ENCODE assay signal across 14 mouse cellular contexts in the genomic region with DNA sequence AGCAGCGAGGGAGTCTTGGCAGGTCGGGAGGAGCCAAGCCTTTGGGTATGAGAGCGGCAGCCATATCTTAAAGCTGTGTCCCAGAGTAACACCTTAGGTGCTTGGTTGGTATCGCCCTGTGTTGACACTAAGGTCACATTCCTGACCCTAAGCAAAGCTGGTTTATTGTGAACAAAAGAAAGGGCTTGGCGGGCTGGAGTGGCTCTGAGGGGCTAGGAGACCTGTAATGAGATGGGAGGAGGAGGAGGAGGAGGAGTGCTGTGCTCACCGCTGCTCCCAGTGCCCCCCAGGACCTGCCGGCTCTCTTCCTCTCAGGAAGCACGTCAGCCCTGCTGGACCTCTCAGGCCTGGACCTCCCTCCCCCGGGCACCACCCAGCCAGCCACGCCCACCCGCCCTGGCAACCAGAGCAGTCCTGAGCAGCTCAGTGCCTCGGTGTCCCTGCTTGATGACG. TPM values are rescaled to one million over a fixed set of nuclear protein-coding genes. Genes with fewer than 3 reads are reported as not detected.
DNase-seq lines count a peak whose midpoint lies in the region; ATAC-seq and TF ChIP-seq lines count a peak whose summit lies in the region.
"Had no signal": no experiment of that assay in that cellular context is flagged by ENCODE, and none has a peak within 500 bp of the region (broad histone marks: within the 10 kb centered on the region; RNA-seq: fewer than 3 reads in every experiment).

No protein-coding gene starts in this region.

- H3K27me3 ChIP-seq in heart, embryonic 10.5 days (ENCODE audit: insufficient read depth, poor library complexity, severe bottlenecking) = no peaks in the 10 kb centered on the region
- no peaks in the 10 kb centered on the region for H3K27me3 ChIP-seq in liver, embryonic 11.5 days (replicated peaks; ENCODE audit: control insufficient read depth, insufficient read depth, low read length)
- no peaks in the 10 kb centered on the region for H3K27me3 ChIP-seq in stomach, embryonic 15.5 days (replicated peaks)
- H3K27me3 ChIP-seq: neural tube, embryonic 12.5 days had no signal

- 35% methylated on average over 13 of the region's 13 CpGs for WGBS in heart, embryonic 10.5 days
- 37% methylated on average over 13 of the region's 13 CpGs for WGBS in lung, adult 2 months
- 34% methylated on average over 13 of the region's 13 CpGs for WGBS in liver, embryonic 11.5 days
- 32% methylated on average over 13 of the region's 13 CpGs for WGBS in stomach, embryonic 15.5 days

- H3K27ac ChIP-seq in heart, embryonic 10.5 days = peak overlapping the region; percentile 73
- peak overlapping the region; percentile 8; the same call in 1 of the 2 replicates for H3K27ac ChIP-seq in liver, embryonic 11.5 days (ENCODE audit: low read depth, low read length)
- peak overlapping the region; percentile 41; the same call in 1 of the 2 replicates for H3K27ac ChIP-seq in stomach, embryonic 15.5 days
- H3K27ac ChIP-seq: neural tube, embryonic 12.5 days had no signal

- TF ChIP-seq POLR2A in lung, adult 2 months (IDR thresholded peaks at IDR 0.05; ENCODE audit: borderline replicate concordance, extremely low read depth, low read depth, low read length) = peak; percentile 24; the same call in 1 of the 2 replicates

- peak overlapping the region; percentile 16; the same call in 1 of the 2 replicates for H3K4me3 ChIP-seq in heart, embryonic 10.5 days
- no peak overlapping the region for H3K4me3 ChIP-seq in lung, adult 2 months (replicated peaks; ENCODE audit: extremely low read depth, low read depth, low read length)
- H3K4me3 ChIP-seq in liver, embryonic 11.5 days (ENCODE audit: low read depth, low read length) = no peak overlapping the region
- H3K4me3 ChIP-seq in stomach, embryonic 15.5 days (replicated peaks) = no peak overlapping the region
- H3K4me3 ChIP-seq: neural tube, embryonic 12.5 days had no signal

- H3K36me3 ChIP-seq in heart, embryonic 10.5 days = peaks cover 93% of the 10 kb centered on the region
- peaks cover 30% of the 10 kb centered on the region for H3K36me3 ChIP-seq in liver, embryonic 11.5 days (ENCODE audit: control insufficient read depth, insufficient read depth, low read length)
- H3K36me3 ChIP-seq in stomach, embryonic 15.5 days = peaks cover 68% of the 10 kb centered on the region

- H3K4me1 ChIP-seq in heart, embryonic 10.5 days = peaks cover 60% of the 10 kb centered on the region
- H3K4me1 ChIP-seq in lung, adult 2 months (ENCODE audit: control insufficient read depth, insufficient read depth, low read length) = 0 out of 2 replicates have a peak, but pooled peaks cover 3% of the 10 kb centered on the region
- peaks cover 41% of the 10 kb centered on the region for H3K4me1 ChIP-seq in liver, embryonic 11.5 days (replicated peaks; ENCODE audit: control insufficient read depth, insufficient read depth, low read length)
- H3K4me1 ChIP-seq in stomach, embryonic 15.5 days = peaks cover 28% of the 10 kb centered on the region

- peak overlapping the region; percentile 38; the same call in 1 of the 2 replicates for H3K9ac ChIP-seq in liver, embryonic 11.5 days (ENCODE audit: low read depth, low read length)
- 0 out of 2 replicates have a peak overlapping the region, but pooled peaks have one; percentile 2 for H3K9ac ChIP-seq in stomach, embryonic 15.5 days
- H3K9ac ChIP-seq: forebrain, postnatal 0 days; neural tube, embryonic 12.5 days had no signal

- TF ChIP-seq CTCF in lung, adult 2 months (IDR thresholded peaks at IDR 0.05; ENCODE audit: insufficient read depth, low read length) = no peak

- DNase-seq in heart, embryonic 10.5 days (ENCODE audit: low spot score) = no peak
- no peak for DNase-seq in heart, postnatal 14 days
- DNase-seq in lung, adult 2 months = peak; percentile 31
- no peak for DNase-seq in lung, postnatal 10 days
- DNase-seq in liver, embryonic 11.5 days (ENCODE audit: low spot score) = no peak
- no peak for DNase-seq in urinary bladder, adult 18-20 months (ENCODE audit: low spot score in 2 of 2)
- DNase-seq: forebrain, postnatal 0 days; heart, postnatal 10 days; layer of hippocampus, adult 9-11 months; right cerebral cortex, postnatal 14 days; thymus, adult 18-20 months had no signal

- no peak overlapping the region for H3K4me2 ChIP-seq in liver, embryonic 11.5 days
- H3K4me2 ChIP-seq in stomach, embryonic 15.5 days = no peak overlapping the region
- H3K4me2 ChIP-seq: neural tube, embryonic 12.5 days had no signal

- intact Hi-C loops in heart, postnatal 14 days (cut with DNase I) = no loop called here

- ATAC-seq in liver, embryonic 11.5 days (replicated peaks; ENCODE audit: low FRiP score) = peak; percentile 34; the same call in 1 of the 2 replicates
- ATAC-seq in stomach, embryonic 15.5 days (ENCODE audit: insufficient read depth, low FRiP score, low read depth) = peak; percentile 69; the same call in 1 of the 2 replicates
- no peak for ATAC-seq in cerebellum, adult (ENCODE audit: insufficient number of reproducible peaks, low FRiP score, low TSS enrichment)
- ATAC-seq: forebrain, postnatal 0 days had no signal

- no peaks in the 10 kb centered on the region for H3K9me3 ChIP-seq in heart, embryonic 10.5 days
- no peaks in the 10 kb centered on the region for H3K9me3 ChIP-seq in liver, embryonic 11.5 days (ENCODE audit: control insufficient read depth, low read length)
- no peaks in the 10 kb centered on the region for H3K9me3 ChIP-seq in stomach, embryonic 15.5 days
- H3K9me3 ChIP-seq: neural tube, embryonic 12.5 days had no signal

RNA-seq across cellular contexts. Expression of gene Gm49510, which starts 10.0 kb away (rescaled TPM):
- 0.11 and 0.38 TPM in 2 replicates for polyA plus RNA-seq in heart, embryonic 10.5 days (2016; fragmentation: Nextera tagmentation; extraction: Ambion mirVana)
- not detected for total RNA-seq in heart, postnatal 14 days (2021)
- 0.04 TPM in 1 of 2 replicates, not detected in the other for polyA plus RNA-seq in lung, adult 2 months (2012; rRNA removed)
- polyA plus RNA-seq in liver, embryonic 11.5 days (2014; fragmentation: Nextera tagmentation; extraction: Ambion mirVana) = 0.55 and 0.99 TPM in 2 replicates
- 0.42 and 0.52 TPM in 2 replicates for polyA plus RNA-seq in stomach, embryonic 15.5 days (2015; fragmentation: Nextera tagmentation; extraction: Ambion mirVana)
- total RNA-seq: forebrain, postnatal 0 days; heart, postnatal 10 days had no signal
- polyA plus RNA-seq: forebrain, postnatal 0 days had no signal

RNA-seq across cellular contexts. Expression of gene Sh3bp1, which starts 10.1 kb away (rescaled TPM):
- polyA plus RNA-seq in heart, embryonic 10.5 days (2016; fragmentation: Nextera tagmentation; extraction: Ambion mirVana) = 33.8 and 44.4 TPM in 2 replicates
- total RNA-seq in heart, postnatal 14 days (2021) = 1 to 10 TPM; 4.6 to 6.3 TPM
- polyA plus RNA-seq in lung, adult 2 months (2012; rRNA removed) = 77.8 and 92.6 TPM in 2 replicates
- polyA plus RNA-seq in liver, embryonic 11.5 days (2014; fragmentation: Nextera tagmentation; extraction: Ambion mirVana) = 69.4 and 70.3 TPM in 2 replicates
- 34.8 and 36.9 TPM in 2 replicates for polyA plus RNA-seq in stomach, embryonic 15.5 days (2015; fragmentation: Nextera tagmentation; extraction: Ambion mirVana)

RNA-seq across cellular contexts. Expression of gene Gga1, which starts 12.4 kb away (rescaled TPM):
- polyA plus RNA-seq in heart, embryonic 10.5 days (2016; fragmentation: Nextera tagmentation; extraction: Ambion mirVana) = 51.5 and 56.6 TPM in 2 replicates
- 10 to 100 TPM; 38.4 to 39.7 TPM for total RNA-seq in heart, postnatal 14 days (2021)
- 113 and 121 TPM in 2 replicates for polyA plus RNA-seq in lung, adult 2 months (2012; rRNA removed)
- polyA plus RNA-seq in liver, embryonic 11.5 days (2014; fragmentation: Nextera tagmentation; extraction: Ambion mirVana) = 40.8 and 43.0 TPM in 2 replicates
- 47.1 TPM in 2 replicates for polyA plus RNA-seq in stomach, embryonic 15.5 days (2015; fragmentation: Nextera tagmentation; extraction: Ambion mirVana)

RNA-seq across cellular contexts. Expression of gene Pdxp, which starts 24.3 kb away (rescaled TPM):
- 26.5 and 35.7 TPM in 2 replicates for polyA plus RNA-seq in heart, embryonic 10.5 days (2016; fragmentation: Nextera tagmentation; extraction: Ambion mirVana)
- total RNA-seq in heart, postnatal 14 days (2021) = 1 to 10 TPM; 1.6 to 1.9 TPM
- 3.5 and 4.2 TPM in 2 replicates for polyA plus RNA-seq in lung, adult 2 months (2012; rRNA removed)
- 23.7 and 23.8 TPM in 2 replicates for polyA plus RNA-seq in liver, embryonic 11.5 days (2014; fragmentation: Nextera tagmentation; extraction: Ambion mirVana)
- 11.8 and 12.8 TPM in 2 replicates for polyA plus RNA-seq in stomach, embryonic 15.5 days (2015; fragmentation: Nextera tagmentation; extraction: Ambion mirVana)

RNA-seq across cellular contexts. Expression of gene Lgals2, which starts 34.1 kb away (rescaled TPM):
- 2.2 TPM in 1 of 2 replicates, not detected in the other for polyA plus RNA-seq in heart, embryonic 10.5 days (2016; fragmentation: Nextera tagmentation; extraction: Ambion mirVana)
- total RNA-seq in heart, postnatal 14 days (2021) = under 1 TPM in 1 of 2 experiments, not detected in 1; 0.53 TPM
- 6.0 and 7.2 TPM in 2 replicates for polyA plus RNA-seq in lung, adult 2 months (2012; rRNA removed)
- 6.9 and 11.4 TPM in 2 replicates for polyA plus RNA-seq in liver, embryonic 11.5 days (2014; fragmentation: Nextera tagmentation; extraction: Ambion mirVana)
- 210 and 299 TPM in 2 replicates for polyA plus RNA-seq in stomach, embryonic 15.5 days (2015; fragmentation: Nextera tagmentation; extraction: Ambion mirVana)
- total RNA-seq: forebrain, postnatal 0 days had no signal
- polyA plus RNA-seq: forebrain, postnatal 0 days; neural tube, embryonic 12.5 days had no signal

Comparison
In these comparisons a context has a peak if more than half of its experiments do, and no peak if none do; other contexts are left out.
1. H3K27ac ChIP-seq: peak in every context shown above with its lines; median percentile 73 in heart, embryonic 10.5 days; 41 in stomach, embryonic 15.5 days; 8 in liver, embryonic 11.5 days.